Comparison of ENCODE assay signal across 11 mouse cellular contexts in genomic region chr17:17749371-17749770, GRCm38 (mm10). TPM values are rescaled to one million over a fixed set of nuclear protein-coding genes. Genes with fewer than 3 reads are reported as not detected.
A peak's percentile ranks its signal among the peaks of the same experiment; 100 is the strongest.
DNase-seq lines count a peak whose midpoint lies in the region; ATAC-seq and TF ChIP-seq lines count a peak whose summit lies in the region.
"Not testable (repeated sequence)": the region's sequence is repeated elsewhere in the genome, so short reads cannot be mapped to it uniquely, and the experiment has no call there.
"Had no signal": no experiment of that assay in that cellular context is flagged by ENCODE, and none has a peak within 500 bp of the region (broad histone marks: within the 10 kb centered on the region; RNA-seq: fewer than 3 reads in every experiment).

No protein-coding gene starts in this region.

- not testable (repeated sequence) for H3K4me3 ChIP-seq in cortical plate, adult 2 months (ENCODE audit: insufficient read depth, low read length); intestine, postnatal 0 days (ENCODE audit: low read depth, low read length)

- H3K9ac ChIP-seq in intestine, postnatal 0 days (ENCODE audit: low read depth, low read length): not testable (repeated sequence)

- not testable (repeated sequence) for ATAC-seq in intestine, postnatal 0 days

- H3K36me3 ChIP-seq in intestine, postnatal 0 days (ENCODE audit: control insufficient read depth, insufficient read depth): not testable (repeated sequence)

- H3K27me3 ChIP-seq in intestine, postnatal 0 days (replicated peaks; ENCODE audit: control insufficient read depth, insufficient read depth, low read length): not testable (repeated sequence)

- TF ChIP-seq CTCF in cortical plate, adult 2 months (IDR thresholded peaks at IDR 0.05; ENCODE audit: extremely low read depth, insufficient read depth, low read length): peak; percentile 41; the same call in 1 of the 2 replicates
- TF ChIP-seq CTCF in intestine, postnatal 0 days (IDR thresholded peaks at IDR 0.05; ENCODE audit: low read depth): peak; percentile 72

- H3K27ac ChIP-seq in cortical plate, adult 2 months (ENCODE audit: insufficient read depth, low read length); intestine, postnatal 0 days (ENCODE audit: low read depth, low read length): not testable (repeated sequence)

- TF ChIP-seq POLR2A in cortical plate, adult 2 months (IDR thresholded peaks at IDR 0.05; ENCODE audit: extremely low read depth, insufficient read depth, low read length): not testable (repeated sequence)

- WGBS in intestine, postnatal 0 days: 6% methylated on average over 4 of the region's 4 CpGs

- not testable (repeated sequence) for H3K4me2 ChIP-seq in intestine, postnatal 0 days (replicated peaks; ENCODE audit: low read depth)

- not testable (repeated sequence) for H3K9me3 ChIP-seq in intestine, postnatal 0 days (ENCODE audit: control insufficient read depth)

- DNase-seq in B cell, adult 2 months: peak; percentile 53 to 59
- peak; percentile 50 for DNase-seq in adrenal gland, adult 2 months
- peak; percentile 16 for DNase-seq in gastrocnemius, postnatal 10 days
- peak; percentile 10 to 18 for DNase-seq in left cerebral cortex, adult 8-10 months (ENCODE audit: low spot score in 2 of 2)
- DNase-seq in mesoderm, embryonic 11.5 days (ENCODE audit: low read depth, low spot score): peak; percentile 65
- DNase-seq in skeletal muscle tissue, adult 2 months (ENCODE audit: low read depth, low spot score): peak; percentile 8

- H3K4me1 ChIP-seq in cortical plate, adult 2 months (ENCODE audit: control insufficient read depth, insufficient read depth, low read length); intestine, postnatal 0 days (replicated peaks; ENCODE audit: control insufficient read depth, insufficient read depth, low read length): not testable (repeated sequence)

RNA-seq across cellular contexts. Expression of gene Vmn2r90, which starts 45.8 kb away (rescaled TPM):
- total RNA-seq in adrenal gland, adult 2 months (2021): not detected
- polyA plus RNA-seq in adrenal gland, adult 2 months (2012; rRNA removed): not detected in 2 replicates
- not detected in 2 replicates for polyA plus RNA-seq in cortical plate, adult 2 months (2012; rRNA removed)
- total RNA-seq in gastrocnemius, postnatal 10 days (2021): not detected
- not detected in 2 replicates for polyA plus RNA-seq in intestine, postnatal 0 days (2015; fragmentation: Nextera tagmentation; extraction: Ambion mirVana)
- not detected for total RNA-seq in left cerebral cortex, adult 8-10 months (2022)
- polyA plus RNA-seq: heart, embryonic 10.5 days; macrophage; stomach, embryonic 14.5 days had no signal

Comparison
In these comparisons a context has a peak if more than half of its experiments do, and no peak if none do; other contexts are left out.
1. DNase-seq: peak in every context shown above with its lines; median percentile 65 in mesoderm, embryonic 11.5 days; 56 in B cell, adult 2 months; 50 in adrenal gland, adult 2 months; 16 in gastrocnemius, postnatal 10 days; 14 in left cerebral cortex, adult 8-10 months; 8 in skeletal muscle tissue, adult 2 months.